Mouse (Mus musculus) erythroblast, adult 5-6 weeks (primary cell): ENCODE results near the gene Vmn1r74. TPM values are rescaled to one million over a fixed set of nuclear protein-coding genes. Genes with fewer than 3 reads are reported as not detected.
"Not testable (repeated sequence)": the region's sequence is repeated elsewhere in the genome, so short reads cannot be mapped to it uniquely, and the experiment has no call there.

Experiments used
- ATAC-seq: replicated peaks from 2 replicates; pipeline ENCODE4 v1.8.0; 2016; ENCODE audit warnings: moderate number of reproducible peaks, mild to moderate bottlenecking, moderate TSS enrichment, inconsistent platforms; ENCODE audit not compliant: poor library complexity, low FRiP score, severe bottlenecking
- total RNA-seq, 2 experiments: library from RNA; stranded (forward) in 1 of 2; stranded (reverse) in 1 of 2; fragments of 150-400 nt in 1 of 2; fragments of 200-764, 138-1000 nt in 1 of 2; gene quantifications; 2 replicates each; pipeline versions ENCODE4 v1.2.3 to v1.2.4; 2015 to 2017; ENCODE audit warnings: low replicate concordance in 2 of 2

Vmn1r74 gene
- total RNA-seq (2015; ENCODE audit: low replicate concordance) = not detected in 2 replicates
- total RNA-seq (2017; ENCODE audit: low replicate concordance) = 0.14 TPM in 1 of 2 replicates, not detected in the other

GRCm38 (mm10) chr7:11833680-11834079 is at the start of gene Vmn1r74:
TSS of gene Vmn1r74 (plus strand) at chr7:11833980.
- ATAC-seq = no peak

GRCm38 (mm10) chr7:11813751-11814150 is 20.0 kb upstream of the Vmn1r74 start:
- ATAC-seq = no peak

- ATAC-seq = no peak
Measured at GRCm38 (mm10) chr7:11822166-11822565, 11.6 kb upstream of the Vmn1r74 start.

GRCm38 (mm10) chr7:11823246-11823645 is 10.5 kb upstream of the Vmn1r74 start:
- ATAC-seq = not testable (repeated sequence)

GRCm38 (mm10) chr7:11874330-11874729 is 40.5 kb downstream of the Vmn1r74 start, which contains the start of gene Vmn1r75:
TSS of gene Vmn1r75 (plus strand) at chr7:11874630.
- no peak for ATAC-seq

Other genes starting within 250 kb of the Vmn1r74 start
- not detected in 2 replicates for gene Zscan4-ps3, start 224.7 kb upstream of the Vmn1r74 start, total RNA-seq (2015; ENCODE audit: low replicate concordance)
- gene Zscan4-ps3, start 224.7 kb upstream of the Vmn1r74 start, total RNA-seq (2017; ENCODE audit: low replicate concordance) = not detected in 2 replicates
- 0.21 TPM in 1 of 2 replicates, not detected in the other for gene Vmn1r72, start 153.8 kb upstream of the Vmn1r74 start, total RNA-seq (2015; ENCODE audit: low replicate concordance)
- gene Vmn1r72, start 153.8 kb upstream of the Vmn1r74 start, total RNA-seq (2017; ENCODE audit: low replicate concordance) = 1.8 TPM in 1 of 2 replicates, not detected in the other
- gene Vmn1r73, start 103.7 kb upstream of the Vmn1r74 start, total RNA-seq (2015; ENCODE audit: low replicate concordance) = not detected in 2 replicates
- gene Vmn1r73, start 103.7 kb upstream of the Vmn1r74 start, total RNA-seq (2017; ENCODE audit: low replicate concordance) = not detected in 2 replicates
- gene Vmn1r75, start 40.6 kb downstream of the Vmn1r74 start, total RNA-seq (2015; ENCODE audit: low replicate concordance) = not detected in 2 replicates
- not detected in 2 replicates for gene Vmn1r75, start 40.6 kb downstream of the Vmn1r74 start, total RNA-seq (2017; ENCODE audit: low replicate concordance)
- not detected in 2 replicates for gene Vmn1r76, start 104.2 kb downstream of the Vmn1r74 start, total RNA-seq (2015; ENCODE audit: low replicate concordance)
- gene Vmn1r76, start 104.2 kb downstream of the Vmn1r74 start, total RNA-seq (2017; ENCODE audit: low replicate concordance) = not detected in 2 replicates
- gene Vmn1r77, start 202.8 kb downstream of the Vmn1r74 start, total RNA-seq (2015; ENCODE audit: low replicate concordance) = not detected in 2 replicates
- gene Vmn1r77, start 202.8 kb downstream of the Vmn1r74 start, total RNA-seq (2017; ENCODE audit: low replicate concordance) = 0.09 TPM in 1 of 2 replicates, not detected in the other